Mouse (Mus musculus) myocyte (in vitro differentiated cells): ENCODE measurements around the gene Cdc7.

Experiments
- E2F4 ChIP-seq: IDR thresholded peaks from one replicate; pipeline ENCODE4 v1.6.1; 2011; ENCODE audit warnings: mild to moderate bottlenecking, control low read depth, moderate library complexity; ENCODE audit not compliant: insufficient read depth
- TCF12 ChIP-seq: IDR thresholded peaks from one replicate; pipeline ENCODE4 v1.6.1; 2011; ENCODE audit warnings: mild to moderate bottlenecking, control low read depth; ENCODE audit not compliant: poor library complexity, insufficient read depth, severe bottlenecking

DNA sequence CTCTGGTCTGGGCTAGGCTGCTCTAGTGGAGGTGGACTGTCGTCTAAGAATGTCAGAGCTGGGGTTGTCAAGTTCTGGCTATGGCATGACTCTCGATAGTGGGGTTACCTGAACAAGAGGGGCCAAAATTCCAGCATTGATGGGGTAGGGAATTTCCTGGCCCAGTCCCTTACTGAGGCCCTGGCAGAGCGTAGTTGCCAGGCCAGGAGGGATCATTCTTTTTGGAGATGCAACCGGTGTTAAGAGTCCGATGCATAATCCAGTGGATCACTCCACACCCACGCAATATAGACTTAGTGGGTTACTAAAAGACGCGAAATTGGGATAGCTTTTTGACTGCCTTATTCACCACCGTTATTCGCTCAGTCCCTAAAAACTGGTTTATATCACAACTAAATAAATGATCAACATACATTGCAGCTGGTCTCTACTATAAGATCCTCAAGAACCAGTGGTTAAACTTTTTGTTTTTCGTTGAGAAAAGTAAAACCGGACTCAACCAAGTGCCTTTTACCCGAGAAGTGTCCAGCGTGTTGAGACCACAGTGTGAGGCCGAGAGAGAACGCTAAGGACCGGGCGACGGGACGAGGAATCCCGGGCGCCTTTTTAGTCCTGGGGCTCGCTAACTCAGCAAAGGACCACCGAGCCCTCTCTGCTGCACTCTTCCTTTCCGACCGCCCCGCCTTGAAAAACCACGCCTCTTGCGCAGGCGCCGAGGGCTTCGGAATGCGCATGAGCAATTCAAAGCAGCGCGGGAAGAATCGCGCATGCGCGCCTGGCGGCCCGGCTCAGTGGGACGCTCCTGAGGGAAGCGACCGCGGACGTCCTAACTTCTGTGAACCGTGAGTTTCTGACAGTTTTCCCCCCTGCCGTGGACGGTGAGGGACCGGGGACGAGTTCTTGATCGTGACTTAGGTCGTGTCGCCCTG, at the start of gene Cdc7:
- no peak for TF ChIP-seq TCF12
- TF ChIP-seq E2F4 = peak; percentile 96
